Mouse (Mus musculus): ENCODE data around the gene Pfkm.

- TF ChIP-seq CTCF (conservative IDR thresholded peaks at IDR 0.05 in 1 of 2, IDR thresholded peaks at IDR 0.05 in 1 of 2; ENCODE audit: low read depth in 2 of 2, low read length in 2 of 2) (no peak), UBTF (IDR thresholded peaks at IDR 0.05; ENCODE audit: low read depth, low read length) (no peak)
These were observed 22.0 kb upstream of the Pfkm start for GRCm38 (mm10) chr15:98070376-98070775.

Data from CH12.LX (cell line).